10 mouse cellular contexts compared by ENCODE assay signal in the genomic region with DNA sequence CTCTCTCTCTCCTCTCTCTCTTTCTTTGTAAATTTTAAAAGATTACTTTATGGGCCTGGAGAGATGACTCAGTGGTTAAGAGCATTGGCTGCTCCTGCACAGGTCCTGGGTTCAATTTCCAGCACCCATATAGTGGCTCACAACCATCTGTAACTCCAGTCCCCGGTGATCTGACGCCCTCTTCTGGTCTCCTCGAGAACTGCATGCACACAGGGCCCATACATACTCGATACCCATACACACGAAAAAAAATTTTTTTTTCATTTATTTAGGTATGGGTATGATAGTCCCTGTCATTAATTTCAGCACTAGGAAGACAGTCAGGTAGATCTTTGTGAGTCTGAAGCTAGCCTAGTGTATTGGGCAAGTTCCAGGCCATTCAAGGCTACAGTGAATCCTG. TPM values are rescaled to one million over a fixed set of nuclear protein-coding genes. Genes with fewer than 3 reads are reported as not detected.
DNase-seq lines count a peak whose midpoint lies in the region; ATAC-seq and TF ChIP-seq lines count a peak whose summit lies in the region.
"Had no signal": no experiment of that assay in that cellular context is flagged by ENCODE, and none has a peak within 500 bp of the region (broad histone marks: within the 10 kb centered on the region; RNA-seq: fewer than 3 reads in every experiment).

No protein-coding gene starts in this region.

- ATAC-seq in hindbrain, postnatal 0 days, result no peak
- ATAC-seq in hindbrain, embryonic 11.5 days (ENCODE audit: low FRiP score), result no peak
- no peak for ATAC-seq in midbrain, postnatal 0 days (ENCODE audit: low FRiP score)
- ATAC-seq in midbrain, embryonic 13.5 days, result no peak

- TF ChIP-seq POLR2A in brain, embryonic 14.5 days (IDR thresholded peaks at IDR 0.05; ENCODE audit: borderline replicate concordance, extremely low read depth, insufficient read depth, insufficient read length, poor library complexity, severe bottlenecking), result no peak

- no peak overlapping the region for H3K4me2 ChIP-seq in hindbrain, postnatal 0 days (ENCODE audit: low read depth, low read length)
- no peak overlapping the region for H3K4me2 ChIP-seq in hindbrain, embryonic 11.5 days (replicated peaks; ENCODE audit: low read depth, low read length)
- no peak overlapping the region for H3K4me2 ChIP-seq in midbrain, postnatal 0 days (ENCODE audit: low read depth, low read length, poor library complexity, severe bottlenecking)
- H3K4me2 ChIP-seq in midbrain, embryonic 13.5 days (replicated peaks), result no peak overlapping the region

- no peaks in the 10 kb centered on the region for H3K36me3 ChIP-seq in hindbrain, postnatal 0 days (ENCODE audit: insufficient read depth, low read length)
- H3K36me3 ChIP-seq in hindbrain, embryonic 11.5 days (ENCODE audit: control insufficient read depth, insufficient read depth, low read length), result no peaks in the 10 kb centered on the region
- H3K36me3 ChIP-seq in midbrain, postnatal 0 days (ENCODE audit: insufficient read depth, low read length), result no peaks in the 10 kb centered on the region
- H3K36me3 ChIP-seq in midbrain, embryonic 13.5 days, result no peaks in the 10 kb centered on the region

- intact Hi-C loops in left cerebral cortex, postnatal 36 days (cut with DNase I), result no loop called here

- no peaks in the 10 kb centered on the region for H3K9me3 ChIP-seq in hindbrain, postnatal 0 days (ENCODE audit: low read length)
- H3K9me3 ChIP-seq in hindbrain, embryonic 11.5 days (ENCODE audit: control insufficient read depth, low read length), result no peaks in the 10 kb centered on the region
- no peaks in the 10 kb centered on the region for H3K9me3 ChIP-seq in midbrain, postnatal 0 days (ENCODE audit: low read length)
- no peaks in the 10 kb centered on the region for H3K9me3 ChIP-seq in midbrain, embryonic 13.5 days

- no peak for DNase-seq in hindbrain, postnatal 0 days (ENCODE audit: low spot score)
- no peak for DNase-seq in hindbrain, embryonic 11.5 days (ENCODE audit: low spot score)
- no peak for DNase-seq in midbrain, postnatal 0 days (ENCODE audit: low spot score)
- no peak for DNase-seq in brain, embryonic 14.5 days (ENCODE audit: low read depth)
- peak; percentile 39 for DNase-seq in testis, postnatal 14 days (ENCODE audit: low spot score)
- no peak for DNase-seq in left cerebral cortex, postnatal 36 days (ENCODE audit: low spot score in 2 of 2)
- DNase-seq: cerebellum, adult 9-10 months; kidney, postnatal 14 days; retina, postnatal 1 day had no signal

- H3K9ac ChIP-seq in hindbrain, postnatal 0 days (replicated peaks; ENCODE audit: low read length), result no peak overlapping the region
- no peak overlapping the region for H3K9ac ChIP-seq in hindbrain, embryonic 11.5 days (ENCODE audit: low read depth, low read length)
- no peak overlapping the region for H3K9ac ChIP-seq in midbrain, postnatal 0 days (replicated peaks; ENCODE audit: low read length, poor library complexity, severe bottlenecking)
- H3K9ac ChIP-seq in midbrain, embryonic 13.5 days (replicated peaks), result no peak overlapping the region

- H3K4me1 ChIP-seq in hindbrain, postnatal 0 days (ENCODE audit: insufficient read depth, low read length), result no peaks in the 10 kb centered on the region
- H3K4me1 ChIP-seq in hindbrain, embryonic 11.5 days (replicated peaks; ENCODE audit: control insufficient read depth, insufficient read depth, low read length), result no peaks in the 10 kb centered on the region
- H3K4me1 ChIP-seq in midbrain, postnatal 0 days (ENCODE audit: insufficient read depth, low read length), result peaks cover 4% of the 10 kb centered on the region; the same call in 1 of the 2 replicates
- H3K4me1 ChIP-seq in midbrain, embryonic 13.5 days (replicated peaks), result peaks cover 18% of the 10 kb centered on the region

- no peak overlapping the region for H3K27ac ChIP-seq in hindbrain, postnatal 0 days
- no peak overlapping the region for H3K27ac ChIP-seq in hindbrain, embryonic 11.5 days (ENCODE audit: low read depth, low read length)
- H3K27ac ChIP-seq in midbrain, postnatal 0 days (ENCODE audit: low read depth, low read length), result no peak overlapping the region
- no peak overlapping the region for H3K27ac ChIP-seq in midbrain, embryonic 13.5 days

- H3K4me3 ChIP-seq in hindbrain, postnatal 0 days (ENCODE audit: low read length), result no peak overlapping the region
- no peak overlapping the region for H3K4me3 ChIP-seq in hindbrain, embryonic 11.5 days (ENCODE audit: low read depth, low read length)
- no peak overlapping the region for H3K4me3 ChIP-seq in midbrain, postnatal 0 days (ENCODE audit: low read depth, low read length)
- no peak overlapping the region for H3K4me3 ChIP-seq in midbrain, embryonic 13.5 days (replicated peaks)

- peak; percentile 45; the same call in 1 of the 2 replicates for TF ChIP-seq CTCF in hindbrain, postnatal 0 days (IDR thresholded peaks at IDR 0.05; ENCODE audit: low read depth)
- peak; percentile 53 for TF ChIP-seq CTCF in midbrain, postnatal 0 days (IDR thresholded peaks at IDR 0.05)
- TF ChIP-seq CTCF in brain, embryonic 14.5 days (IDR thresholded peaks at IDR 0.05; ENCODE audit: borderline replicate concordance, extremely low read depth, insufficient read depth, insufficient read length), result peak; percentile 40; the same call in 1 of the 2 replicates

- WGBS in hindbrain, postnatal 0 days, result 83% methylated on average over 5 of the region's 5 CpGs
- 82% methylated on average over 5 of the region's 5 CpGs for WGBS in hindbrain, embryonic 11.5 days
- 77% methylated on average over 5 of the region's 5 CpGs for WGBS in midbrain, postnatal 0 days
- 82% methylated on average over 5 of the region's 5 CpGs for WGBS in midbrain, embryonic 13.5 days

- no peaks in the 10 kb centered on the region for H3K27me3 ChIP-seq in hindbrain, postnatal 0 days (ENCODE audit: insufficient read depth, low read length)
- no peaks in the 10 kb centered on the region for H3K27me3 ChIP-seq in hindbrain, embryonic 11.5 days (ENCODE audit: control insufficient read depth, insufficient read depth, low read length)
- H3K27me3 ChIP-seq in midbrain, postnatal 0 days (ENCODE audit: insufficient read depth, low read length), result no peaks in the 10 kb centered on the region
- no peaks in the 10 kb centered on the region for H3K27me3 ChIP-seq in midbrain, embryonic 13.5 days

RNA-seq across cellular contexts. Expression of a gene that starts 59.3 kb away (rescaled TPM):
- 4.1 and 5.8 TPM in 2 replicates for total RNA-seq in hindbrain, postnatal 0 days (2014; rRNA removed)
- 12.5 and 15.0 TPM in 2 replicates for polyA plus RNA-seq in hindbrain, postnatal 0 days (2015; fragmentation: Nextera tagmentation; extraction: Ambion mirVana)
- polyA plus RNA-seq in hindbrain, embryonic 11.5 days (2014; fragmentation: Nextera tagmentation; extraction: Ambion mirVana), result 4.3 and 5.0 TPM in 2 replicates
- total RNA-seq in midbrain, postnatal 0 days (2014; rRNA removed), result 5.6 and 17.4 TPM in 2 replicates
- 18.2 and 21.0 TPM in 2 replicates for polyA plus RNA-seq in midbrain, postnatal 0 days (2015; fragmentation: Nextera tagmentation; extraction: Ambion mirVana)
- polyA plus RNA-seq in midbrain, embryonic 13.5 days (2015; fragmentation: Nextera tagmentation; extraction: Ambion mirVana), result 4.5 and 5.0 TPM in 2 replicates
- 7.8 and 8.2 TPM in 2 replicates for polyA plus RNA-seq in brain, embryonic 14.5 days (2012; rRNA removed)
- 1 to 10 TPM; 1.6 to 1.9 TPM for total RNA-seq in left cerebral cortex, postnatal 36 days (2021)

RNA-seq across cellular contexts. Expression of a gene that starts 59.5 kb away (rescaled TPM):
- total RNA-seq in hindbrain, postnatal 0 days (2014; rRNA removed), result 347 and 472 TPM in 2 replicates
- 309 TPM in 2 replicates for polyA plus RNA-seq in hindbrain, postnatal 0 days (2015; fragmentation: Nextera tagmentation; extraction: Ambion mirVana)
- 389 and 409 TPM in 2 replicates for polyA plus RNA-seq in hindbrain, embryonic 11.5 days (2014; fragmentation: Nextera tagmentation; extraction: Ambion mirVana)
- total RNA-seq in midbrain, postnatal 0 days (2014; rRNA removed), result 405 and 482 TPM in 2 replicates
- 292 and 309 TPM in 2 replicates for polyA plus RNA-seq in midbrain, postnatal 0 days (2015; fragmentation: Nextera tagmentation; extraction: Ambion mirVana)
- 318 and 323 TPM in 2 replicates for polyA plus RNA-seq in midbrain, embryonic 13.5 days (2015; fragmentation: Nextera tagmentation; extraction: Ambion mirVana)
- polyA plus RNA-seq in brain, embryonic 14.5 days (2012; rRNA removed), result 411 and 463 TPM in 2 replicates
- 100 to 1,000 TPM; 169 to 194 TPM for total RNA-seq in left cerebral cortex, postnatal 36 days (2021)
